Mouse (Mus musculus): ENCODE data around the gene Apol7a. TPM values are rescaled to one million over a fixed set of nuclear protein-coding genes. Genes with fewer than 3 reads are reported as not detected.

Gene Apol7a
- polyA plus RNA-seq, 1 experiment from 2014 or later, result 31.4 TPM

GRCm38 (mm10) chr15:77384340-77385030 lies 14.4 kb downstream of the Apol7a start:
- H3K4me1 ChIP-seq (replicated peaks; ENCODE audit: control insufficient read depth, insufficient read depth, low read length), result 0 out of 2 replicates have a peak, but pooled peaks cover 3% of the 10 kb centered on the region
- H3K9me3 ChIP-seq (ENCODE audit: control insufficient read depth), result no peaks in the 10 kb centered on the region
- no peak for ATAC-seq
- H3K4me2 ChIP-seq (replicated peaks; ENCODE audit: low read depth), result no peak overlapping the region
- no peak for TF ChIP-seq CTCF (IDR thresholded peaks at IDR 0.05; ENCODE audit: low read depth)
- no peak overlapping the region for H3K4me3 ChIP-seq (ENCODE audit: low read depth, low read length)
- no peaks in the 10 kb centered on the region for H3K27me3 ChIP-seq (replicated peaks; ENCODE audit: control insufficient read depth, insufficient read depth, low read length)
- no peak overlapping the region for H3K9ac ChIP-seq (ENCODE audit: low read depth, low read length)
- H3K27ac ChIP-seq (ENCODE audit: low read depth, low read length), result no peak overlapping the region
- WGBS, result 91% methylated on average over 7 of the region's 7 CpGs
- H3K36me3 ChIP-seq (ENCODE audit: control insufficient read depth, insufficient read depth), result no peaks in the 10 kb centered on the region

GRCm38 (mm10) chr15:77382880-77383279 lies 16.0 kb downstream of the Apol7a start:
- H3K4me3 ChIP-seq (ENCODE audit: low read depth, low read length), result no peak overlapping the region
- no peaks in the 10 kb centered on the region for H3K9me3 ChIP-seq (ENCODE audit: control insufficient read depth)
- no peaks in the 10 kb centered on the region for H3K36me3 ChIP-seq (ENCODE audit: control insufficient read depth, insufficient read depth)
- no peak overlapping the region for H3K9ac ChIP-seq (ENCODE audit: low read depth, low read length)
- ATAC-seq, result no peak
- no peak for TF ChIP-seq CTCF (IDR thresholded peaks at IDR 0.05; ENCODE audit: low read depth)
- H3K27ac ChIP-seq (ENCODE audit: low read depth, low read length), result no peak overlapping the region
- H3K4me1 ChIP-seq (replicated peaks; ENCODE audit: control insufficient read depth, insufficient read depth, low read length), result 0 out of 2 replicates have a peak, but pooled peaks cover 3% of the 10 kb centered on the region
- H3K27me3 ChIP-seq (replicated peaks; ENCODE audit: control insufficient read depth, insufficient read depth, low read length), result no peaks in the 10 kb centered on the region
- 62% methylated on average over 1 of the region's 1 CpGs for WGBS
- H3K4me2 ChIP-seq (replicated peaks; ENCODE audit: low read depth), result no peak overlapping the region

GRCm38 (mm10) chr15:77382271-77382850 lies 16.5 kb downstream of the Apol7a start:
- peak; percentile 87 for ATAC-seq
- TF ChIP-seq CTCF (IDR thresholded peaks at IDR 0.05; ENCODE audit: low read depth), result no peak
- Histone ChIP-seq H3K9me3 (ENCODE audit: control insufficient read depth) (no peaks in the 10 kb centered on the region), H3K4me2 (replicated peaks; ENCODE audit: low read depth) (no peak overlapping the region), H3K27ac (ENCODE audit: low read depth, low read length) (no peak overlapping the region), H3K36me3 (ENCODE audit: control insufficient read depth, insufficient read depth) (no peaks in the 10 kb centered on the region), H3K4me1 (replicated peaks; ENCODE audit: control insufficient read depth, insufficient read depth, low read length) (0 out of 2 replicates have a peak, but pooled peaks cover 3% of the 10 kb centered on the region), H3K4me3 (ENCODE audit: low read depth, low read length) (no peak overlapping the region), H3K9ac (ENCODE audit: low read depth, low read length) (no peak overlapping the region), H3K27me3 (replicated peaks; ENCODE audit: control insufficient read depth, insufficient read depth, low read length) (no peaks in the 10 kb centered on the region)
- WGBS, result 51% methylated on average over 10 of the region's 11 CpGs

DNA sequence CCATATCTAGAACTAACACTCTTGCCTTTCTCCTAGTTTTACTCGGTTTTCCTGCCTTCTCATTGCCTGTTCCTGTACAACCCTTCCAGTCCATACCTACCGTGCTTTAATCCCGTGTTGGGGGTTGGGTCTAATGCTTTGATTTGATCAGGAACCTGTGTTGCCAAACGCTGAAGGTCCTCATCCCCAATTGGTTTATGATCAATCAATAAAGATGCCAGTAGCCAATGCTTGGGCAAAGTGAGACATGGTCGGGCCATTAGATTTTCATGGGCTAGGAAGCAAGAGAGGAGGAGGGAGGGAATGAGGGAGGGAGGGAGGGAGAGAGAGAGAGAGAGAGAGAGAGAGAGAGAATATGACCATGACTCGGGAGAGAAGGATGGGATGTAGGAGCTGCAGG lies 17.4 kb downstream of the Apol7a start:
- no peak for TF ChIP-seq CTCF (IDR thresholded peaks at IDR 0.05; ENCODE audit: low read depth)
- H3K4me3 ChIP-seq (ENCODE audit: low read depth, low read length), result no peak overlapping the region

DNA sequence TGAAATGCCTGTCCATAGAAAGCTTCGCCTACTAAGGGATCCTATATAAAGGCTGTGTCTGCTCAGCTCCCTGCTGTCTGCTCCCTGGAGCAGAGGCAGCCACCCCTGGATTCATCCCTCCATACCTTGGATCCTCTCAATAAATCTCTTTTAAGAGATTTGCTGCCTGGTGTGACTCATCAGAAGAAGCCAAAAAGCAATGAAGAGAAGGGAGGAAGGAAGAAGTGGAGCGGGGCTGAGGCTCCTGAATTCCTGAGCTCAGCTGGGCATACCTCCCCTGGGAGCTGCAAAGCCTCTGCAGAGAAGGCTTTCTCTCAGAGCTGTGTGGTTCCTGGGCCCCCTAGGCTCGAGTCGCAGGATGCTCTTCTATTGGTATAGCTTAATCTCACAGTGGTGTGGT lies 19.0 kb downstream of the Apol7a start:
- WGBS, result 44% methylated on average over 4 of the region's 4 CpGs
- Histone ChIP-seq H3K9ac (ENCODE audit: low read depth, low read length) (no peak overlapping the region), H3K27ac (ENCODE audit: low read depth, low read length) (no peak overlapping the region), H3K4me1 (replicated peaks; ENCODE audit: control insufficient read depth, insufficient read depth, low read length) (0 out of 2 replicates have a peak, but pooled peaks cover 3% of the 10 kb centered on the region), H3K36me3 (ENCODE audit: control insufficient read depth, insufficient read depth) (no peaks in the 10 kb centered on the region), H3K27me3 (replicated peaks; ENCODE audit: control insufficient read depth, insufficient read depth, low read length) (no peaks in the 10 kb centered on the region), H3K9me3 (ENCODE audit: control insufficient read depth) (no peaks in the 10 kb centered on the region), H3K4me3 (ENCODE audit: low read depth, low read length) (no peak overlapping the region), H3K4me2 (replicated peaks; ENCODE audit: low read depth) (no peak overlapping the region)
- TF ChIP-seq CTCF (IDR thresholded peaks at IDR 0.05; ENCODE audit: low read depth), result no peak
- ATAC-seq, result no peak

More for the DNA sequence above, 17.4 kb downstream of the Apol7a start:
- Histone ChIP-seq H3K9ac (ENCODE audit: low read depth, low read length) (no peak overlapping the region), H3K9me3 (ENCODE audit: control insufficient read depth) (no peaks in the 10 kb centered on the region), H3K4me1 (replicated peaks; ENCODE audit: control insufficient read depth, insufficient read depth, low read length) (0 out of 2 replicates have a peak, but pooled peaks cover 3% of the 10 kb centered on the region), H3K27ac (ENCODE audit: low read depth, low read length) (no peak overlapping the region), H3K36me3 (ENCODE audit: control insufficient read depth, insufficient read depth) (no peaks in the 10 kb centered on the region), H3K27me3 (replicated peaks; ENCODE audit: control insufficient read depth, insufficient read depth, low read length) (no peaks in the 10 kb centered on the region), H3K4me2 (replicated peaks; ENCODE audit: low read depth) (no peak overlapping the region)
- ATAC-seq, result no peak
- 79% methylated on average over 6 of the region's 6 CpGs for WGBS

DNA sequence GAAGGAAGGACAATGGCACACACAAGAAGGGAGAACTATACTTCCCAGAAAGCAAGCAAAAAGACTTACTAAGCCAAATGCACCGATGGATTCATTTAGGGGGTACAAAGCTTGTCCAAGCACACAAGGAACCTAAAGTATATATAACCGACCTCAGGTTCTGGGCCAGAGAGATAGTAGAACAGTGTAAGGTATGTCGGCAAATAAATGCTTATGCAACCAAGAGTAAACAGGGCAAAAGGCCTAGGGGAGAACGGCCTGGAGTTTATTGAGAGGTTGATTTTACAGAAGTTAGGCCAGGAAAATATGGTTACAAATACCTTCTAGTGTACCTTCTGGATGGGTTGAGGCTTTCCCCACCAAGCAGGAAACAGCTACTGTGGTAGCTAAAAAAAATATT lies 21.5 kb downstream of the Apol7a start:
- Histone ChIP-seq H3K4me2 (replicated peaks; ENCODE audit: low read depth) (no peak overlapping the region), H3K9me3 (ENCODE audit: control insufficient read depth) (no peaks in the 10 kb centered on the region), H3K9ac (ENCODE audit: low read depth, low read length) (no peak overlapping the region), H3K4me1 (replicated peaks; ENCODE audit: control insufficient read depth, insufficient read depth, low read length) (no peaks in the 10 kb centered on the region), H3K27ac (ENCODE audit: low read depth, low read length) (no peak overlapping the region), H3K27me3 (replicated peaks; ENCODE audit: control insufficient read depth, insufficient read depth, low read length) (no peaks in the 10 kb centered on the region), H3K36me3 (ENCODE audit: control insufficient read depth, insufficient read depth) (no peaks in the 10 kb centered on the region), H3K4me3 (ENCODE audit: low read depth, low read length) (no peak overlapping the region)
- TF ChIP-seq CTCF (IDR thresholded peaks at IDR 0.05; ENCODE audit: low read depth), result no peak
- WGBS, result 70% methylated on average over 4 of the region's 4 CpGs
- ATAC-seq, result no peak

Data from intestine, postnatal 0 days (tissue).